Mouse (Mus musculus): Measurements from ENCODE around the gene Fam187a. TPM values are rescaled to one million over a fixed set of nuclear protein-coding genes. Genes with fewer than 3 reads are reported as not detected.

Gene Fam187a
- polyA plus RNA-seq, 1 experiment from 2014 or later, result not detected

DNA sequence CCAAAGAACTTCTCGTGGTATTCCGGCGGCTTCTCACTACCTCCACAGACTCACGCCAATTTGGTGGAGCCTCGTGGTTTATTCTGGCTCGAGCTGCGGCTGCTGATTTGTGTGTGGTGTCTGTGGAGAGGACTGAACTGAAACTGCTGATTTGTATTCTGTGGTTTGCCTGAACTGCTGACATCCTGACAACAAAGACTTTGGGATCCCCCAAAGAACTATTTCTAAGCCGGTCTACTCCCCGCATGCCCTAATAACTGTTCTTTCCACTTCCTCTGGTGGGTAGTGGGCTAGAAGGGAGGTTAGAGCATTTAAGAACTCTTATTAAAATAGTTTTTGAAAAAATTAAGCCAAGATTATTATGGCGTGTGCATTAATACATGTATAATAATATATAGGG lies 45.7 kb downstream of the Fam187a start:
- ATAC-seq (ENCODE audit: low FRiP score, low TSS enrichment), result no peak
- Histone ChIP-seq H3K4me3 (ENCODE audit: low read length) (no peak overlapping the region), H3K4me1 (ENCODE audit: control insufficient read depth, insufficient read depth, low read length) (no peaks in the 10 kb centered on the region), H3K27me3 (ENCODE audit: control insufficient read depth, insufficient read depth, low read length) (no peaks in the 10 kb centered on the region; the same call in 1 of the 2 replicates), H3K36me3 (ENCODE audit: control insufficient read depth, insufficient read depth, low read length) (no peaks in the 10 kb centered on the region), H3K4me2 (replicated peaks; ENCODE audit: low read depth, low read length) (no peak overlapping the region), H3K9ac (ENCODE audit: low read depth, low read length) (no peak overlapping the region), H3K27ac (ENCODE audit: low read depth, low read length) (no peak overlapping the region), H3K9me3 (ENCODE audit: control insufficient read depth, low read length) (no peaks in the 10 kb centered on the region)
- WGBS, result 93% methylated on average over 10 of the region's 10 CpGs

DNA sequence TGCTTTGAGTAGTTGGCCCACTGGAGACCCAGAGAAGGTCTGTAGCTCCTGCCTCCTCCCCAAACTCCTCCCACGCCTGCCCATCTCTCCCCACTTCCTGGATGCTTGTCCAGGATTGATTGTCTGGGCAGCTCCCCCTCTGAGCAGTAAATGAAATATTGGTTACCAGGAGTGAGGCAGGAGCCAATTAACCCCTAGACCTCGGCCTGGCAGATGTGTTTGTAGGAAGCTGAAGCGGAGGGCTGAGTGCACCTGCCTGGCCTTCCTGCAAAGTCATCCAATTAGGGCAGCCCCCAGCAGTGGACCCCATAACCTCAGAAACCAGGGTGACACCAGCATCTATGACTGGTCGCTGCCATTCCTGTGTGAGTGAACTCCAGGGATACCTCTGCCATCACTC lies 51.3 kb downstream of the Fam187a start:
- peaks cover 3% of the 10 kb centered on the region for H3K27me3 ChIP-seq (ENCODE audit: control insufficient read depth, insufficient read depth, low read length)
- no peak overlapping the region for H3K4me3 ChIP-seq (ENCODE audit: low read length)
- no peaks in the 10 kb centered on the region for H3K36me3 ChIP-seq (ENCODE audit: control insufficient read depth, insufficient read depth, low read length)
- H3K27ac ChIP-seq (ENCODE audit: low read depth, low read length), result no peak overlapping the region
- no peak overlapping the region for H3K9ac ChIP-seq (ENCODE audit: low read depth, low read length)
- H3K4me1 ChIP-seq (ENCODE audit: control insufficient read depth, insufficient read depth, low read length), result peaks cover 17% of the 10 kb centered on the region
- 13% methylated on average over 4 of the region's 4 CpGs for WGBS
- ATAC-seq (ENCODE audit: low FRiP score, low TSS enrichment), result peak; percentile 77
- no peaks in the 10 kb centered on the region for H3K9me3 ChIP-seq (ENCODE audit: control insufficient read depth, low read length)
- no peak overlapping the region for H3K4me2 ChIP-seq (replicated peaks; ENCODE audit: low read depth, low read length)

Other genes with a start within 250 kb of the Fam187a start
- 0.40 and 1.4 TPM in 2 replicates for gene Meioc, start 221.5 kb upstream of the Fam187a start, polyA plus RNA-seq (2014; fragmentation: Nextera tagmentation; extraction: Ambion mirVana)
- gene Ccdc43, start 187.4 kb upstream of the Fam187a start, polyA plus RNA-seq (2014; fragmentation: Nextera tagmentation; extraction: Ambion mirVana), result 52.7 and 55.4 TPM in 2 replicates
- gene Adam11, start 123.7 kb upstream of the Fam187a start, polyA plus RNA-seq (2014; fragmentation: Nextera tagmentation; extraction: Ambion mirVana), result 3.5 and 7.8 TPM in 2 replicates
- gene Gjc1, start 65.5 kb upstream of the Fam187a start, polyA plus RNA-seq (2014; fragmentation: Nextera tagmentation; extraction: Ambion mirVana), result 63.0 and 69.6 TPM in 2 replicates
- gene Higd1b, start 49.3 kb upstream of the Fam187a start, polyA plus RNA-seq (2014; fragmentation: Nextera tagmentation; extraction: Ambion mirVana), result 0.44 TPM in 1 of 2 replicates, not detected in the other
- gene Eftud2, start 4.2 kb upstream of the Fam187a start, polyA plus RNA-seq (2014; fragmentation: Nextera tagmentation; extraction: Ambion mirVana), result 159 and 250 TPM in 2 replicates
- 1.1 and 1.8 TPM in 2 replicates for gene Ccdc103, start 4.0 kb upstream of the Fam187a start, polyA plus RNA-seq (2014; fragmentation: Nextera tagmentation; extraction: Ambion mirVana)
- gene Gfap, start 15.7 kb downstream of the Fam187a start, polyA plus RNA-seq (2014; fragmentation: Nextera tagmentation; extraction: Ambion mirVana), result 0.29 and 0.31 TPM in 2 replicates
- 8.3 and 13.0 TPM in 2 replicates for gene Kif18b, start 40.0 kb downstream of the Fam187a start, polyA plus RNA-seq (2014; fragmentation: Nextera tagmentation; extraction: Ambion mirVana)
- gene C1ql1, start 61.5 kb downstream of the Fam187a start, polyA plus RNA-seq (2014; fragmentation: Nextera tagmentation; extraction: Ambion mirVana), result 6.7 and 8.3 TPM in 2 replicates
- gene Nmt1, start 143.0 kb downstream of the Fam187a start, polyA plus RNA-seq (2014; fragmentation: Nextera tagmentation; extraction: Ambion mirVana), result 54.7 and 63.6 TPM in 2 replicates
- 225 and 229 TPM in 2 replicates for gene Dcakd, start 143.2 kb downstream of the Fam187a start, polyA plus RNA-seq (2014; fragmentation: Nextera tagmentation; extraction: Ambion mirVana)
- 3.2 and 4.4 TPM in 2 replicates for gene Plcd3, start 216.5 kb downstream of the Fam187a start, polyA plus RNA-seq (2014; fragmentation: Nextera tagmentation; extraction: Ambion mirVana)
- 15.8 and 16.9 TPM in 2 replicates for gene Acbd4, start 216.5 kb downstream of the Fam187a start, polyA plus RNA-seq (2014; fragmentation: Nextera tagmentation; extraction: Ambion mirVana)
- 7.1 and 8.9 TPM in 2 replicates for gene Hexim1, start 231.1 kb downstream of the Fam187a start, polyA plus RNA-seq (2014; fragmentation: Nextera tagmentation; extraction: Ambion mirVana)
- gene Hexim2, start 247.3 kb downstream of the Fam187a start, polyA plus RNA-seq (2014; fragmentation: Nextera tagmentation; extraction: Ambion mirVana), result 8.3 and 10.3 TPM in 2 replicates

Data from kidney, embryonic 14.5 days (tissue).